Mouse (Mus musculus) small intestine, adult 10 weeks (tissue): ENCODE data around the gene Poldip2. TPM values are rescaled to one million over a fixed set of nuclear protein-coding genes. Genes with fewer than 3 reads are reported as not detected.

ENCODE experiments used
- polyA plus RNA-seq: library from polyadenylated mRNA; stranded (reverse); fragments of 350-450 nt; fragmentation: Illumina TruSeq; extraction: RNeasy Lipid Tissue Mini Kit (QIAGEN cat#74804); gene quantifications from one replicate; pipeline ENCODE4 v1.2.3, GENCODE M21; 2014; ENCODE audit warnings: low replicate concordance

Gene Poldip2
- 6.3 TPM for polyA plus RNA-seq

DNA sequence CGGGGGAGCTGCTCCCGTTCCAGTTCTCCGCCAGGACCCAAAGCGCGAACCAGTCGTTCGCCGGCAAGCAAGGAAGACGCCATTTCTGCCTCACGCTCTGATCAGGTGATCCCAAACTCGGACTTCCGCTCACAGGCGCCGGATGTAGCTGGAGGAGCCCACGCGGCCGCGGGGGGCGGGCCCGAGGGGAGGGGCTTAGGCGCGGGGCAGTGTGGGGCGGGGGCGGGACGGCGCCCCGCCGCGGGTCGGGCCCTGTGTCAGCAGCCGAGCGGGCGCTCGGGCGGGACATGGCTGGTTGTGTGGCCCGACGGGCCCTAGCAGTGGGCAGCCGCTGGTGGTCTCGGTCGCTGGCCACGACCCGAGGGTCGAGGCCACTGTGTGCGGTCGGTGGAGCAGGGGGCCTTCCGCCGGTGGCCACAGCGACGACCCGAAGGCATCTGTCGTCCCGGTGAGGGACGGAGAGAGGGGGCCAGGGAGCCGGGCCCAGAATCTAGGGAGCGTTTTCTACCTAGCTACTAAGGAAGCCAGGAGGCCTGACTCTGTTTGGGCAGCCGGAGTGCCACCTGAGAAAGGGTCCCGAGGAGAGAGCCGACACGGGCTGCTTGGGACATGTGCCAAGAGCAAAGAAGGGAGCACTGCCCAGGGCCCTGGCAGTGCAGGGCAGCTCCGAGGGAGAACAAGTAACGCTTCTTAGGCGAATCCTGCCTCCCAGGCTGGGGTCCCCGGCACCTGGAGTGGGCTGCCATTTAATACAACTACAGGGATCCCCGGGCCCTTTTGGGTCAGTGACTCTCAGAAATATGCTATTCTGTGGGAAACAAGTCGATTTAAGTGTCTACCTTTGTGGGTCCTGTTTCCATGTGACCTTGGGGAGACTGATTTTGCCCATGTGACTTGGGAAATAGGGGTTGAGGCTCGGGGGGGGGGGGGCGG is at the start of gene Poldip2, which contains the start of gene Tmem199:
Poldip2 (plus strand) TSS at position 169 of the 933 bp plus-strand sequence.
Tmem199 (minus strand) TSS at position 148 of the 933 bp plus-strand sequence.

DNA sequence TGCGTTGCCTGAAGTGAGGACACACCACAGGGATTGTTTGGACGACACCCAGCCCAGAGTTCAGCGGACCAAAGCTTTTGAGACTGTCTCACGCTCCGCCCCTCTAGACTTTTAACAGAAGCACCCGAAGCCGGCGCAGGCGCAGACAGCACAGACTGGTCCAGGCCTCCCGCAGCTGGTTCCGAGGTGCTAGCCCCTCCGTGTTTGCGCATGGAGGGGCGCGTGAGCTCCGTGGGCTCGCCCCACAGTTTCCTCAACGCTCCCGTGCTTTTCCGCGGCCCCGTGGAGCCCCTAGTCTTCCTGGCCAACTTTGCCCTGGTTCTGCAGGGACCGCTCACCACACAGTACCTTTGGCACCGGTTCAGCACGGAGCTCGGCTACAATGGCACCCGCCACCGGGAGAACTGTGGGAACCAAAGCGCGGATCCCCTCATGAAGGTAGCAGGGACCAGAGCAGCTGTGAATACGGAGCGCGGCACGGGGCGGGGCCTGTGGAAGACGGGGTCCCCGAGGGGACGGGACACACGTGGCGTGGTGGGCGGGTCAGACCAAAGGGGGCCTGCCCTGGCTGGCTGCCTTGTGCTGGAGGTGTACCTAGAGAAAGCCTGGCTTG is 46.3 kb upstream of the Poldip2 start, which contains the start of gene Slc46a1:
Slc46a1 (plus strand) TSS at position 130 of the 613 bp plus-strand sequence.

DNA sequence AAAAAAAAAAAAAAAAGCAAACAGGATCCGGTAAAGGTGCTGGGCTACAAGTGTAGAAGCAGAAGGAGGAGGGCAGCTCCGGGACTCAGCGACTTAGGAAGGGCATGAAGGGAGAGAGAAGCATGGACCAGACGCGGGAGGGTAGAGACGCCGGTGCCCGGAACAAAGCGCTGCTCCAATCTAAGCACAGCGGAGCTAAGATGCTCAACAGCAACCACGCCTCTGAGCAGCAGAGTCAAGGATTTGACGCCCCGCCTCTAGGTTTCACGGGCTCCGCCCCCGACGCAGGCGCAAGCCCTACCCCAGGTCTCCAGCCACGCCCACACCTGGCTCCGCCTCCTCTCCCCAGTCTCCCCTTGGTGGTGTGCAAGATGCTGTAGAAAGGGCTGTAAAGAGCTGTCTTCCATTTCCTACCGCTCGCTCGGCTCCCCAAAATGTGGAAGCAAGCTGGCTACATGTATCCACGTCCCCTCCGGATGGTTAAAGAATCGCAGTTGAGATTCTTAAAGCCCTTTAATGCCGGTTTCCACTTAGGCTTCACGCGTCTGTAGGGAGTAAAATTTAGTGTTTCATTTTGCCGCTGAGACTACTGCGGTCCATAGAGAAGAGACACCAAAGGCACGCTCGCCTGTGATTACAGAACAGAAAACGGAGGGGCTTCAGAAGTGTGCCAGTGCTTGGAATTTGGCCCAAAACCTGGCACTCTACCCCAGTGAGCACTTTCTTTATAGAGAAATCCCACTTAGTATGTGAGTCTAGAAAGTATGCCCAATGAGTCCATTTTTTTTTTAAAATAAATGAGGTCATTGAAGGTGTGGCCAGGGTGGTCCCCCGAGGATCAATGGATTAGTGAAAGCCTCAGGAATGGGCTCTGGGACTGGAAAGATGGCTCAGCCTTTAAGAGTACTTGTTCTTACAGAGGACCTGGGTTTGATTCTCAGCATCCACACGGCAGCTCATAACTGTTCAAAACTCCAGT is 14.2 kb upstream of the Poldip2 start, which contains the start of gene Sarm1:
Sarm1 (minus strand) TSS at position 211 of the 979 bp plus-strand sequence.

DNA sequence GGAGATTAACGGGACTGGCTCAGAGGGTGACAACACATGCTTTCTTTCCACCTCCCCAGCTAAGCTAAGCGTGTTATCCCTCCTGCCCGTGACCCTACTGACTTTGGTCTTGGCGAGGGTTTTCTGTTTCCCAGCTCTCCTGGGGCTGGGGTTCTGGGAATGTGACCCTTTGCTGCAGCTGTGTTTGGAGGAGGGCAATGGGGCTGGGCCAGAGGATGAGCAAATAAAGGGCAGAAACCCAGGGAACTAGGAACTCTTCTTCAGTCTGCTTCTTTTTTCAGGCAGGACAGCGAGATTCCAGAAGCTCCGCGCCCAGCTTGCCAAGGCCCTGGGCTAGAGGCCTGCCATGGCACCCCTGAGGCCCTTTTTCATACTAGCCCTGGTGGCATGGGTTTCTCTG is 13.0 kb upstream of the Poldip2 start, which contains the start of gene Vtn:
Vtn (plus strand) TSS at position 88 of the 400 bp plus-strand sequence.

DNA sequence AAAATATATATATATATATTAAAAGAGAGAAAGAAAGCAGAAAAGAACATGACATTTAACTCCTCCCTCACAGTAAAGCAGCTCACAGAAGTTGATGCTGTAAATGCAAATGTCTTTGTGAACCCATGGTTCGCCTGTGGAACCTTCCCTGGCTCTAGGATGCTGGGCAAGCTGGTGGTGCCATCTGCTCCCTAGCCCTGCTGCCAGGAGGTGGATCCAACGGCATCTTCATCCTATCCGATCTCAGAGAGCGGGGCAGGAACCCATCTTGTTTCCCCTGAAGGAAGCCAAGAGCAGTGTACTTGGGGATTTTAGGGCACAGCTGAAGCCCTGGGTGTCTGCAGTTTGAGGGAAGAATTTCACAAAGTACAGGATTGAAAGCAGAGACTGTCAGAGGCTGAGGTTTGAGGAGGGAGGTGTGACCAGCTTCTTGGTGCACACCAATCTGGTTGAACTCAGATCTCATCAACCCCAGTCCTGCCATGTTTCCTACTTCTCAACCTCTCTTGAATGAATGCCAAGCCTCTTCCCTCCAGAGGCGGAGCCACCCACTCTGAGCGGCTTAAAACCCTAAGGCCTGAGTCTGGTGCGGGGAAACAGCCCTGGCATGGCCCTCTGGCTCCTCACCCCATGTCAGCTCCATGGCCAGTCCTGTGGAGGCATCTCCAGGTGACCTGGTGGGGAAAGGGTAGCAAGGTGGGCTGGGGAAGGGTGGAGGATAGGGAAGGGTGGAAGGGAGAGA is 8.9 kb upstream of the Poldip2 start, which contains the start of gene Sebox:
Sebox (plus strand) TSS at position 539 of the 742 bp plus-strand sequence.

DNA sequence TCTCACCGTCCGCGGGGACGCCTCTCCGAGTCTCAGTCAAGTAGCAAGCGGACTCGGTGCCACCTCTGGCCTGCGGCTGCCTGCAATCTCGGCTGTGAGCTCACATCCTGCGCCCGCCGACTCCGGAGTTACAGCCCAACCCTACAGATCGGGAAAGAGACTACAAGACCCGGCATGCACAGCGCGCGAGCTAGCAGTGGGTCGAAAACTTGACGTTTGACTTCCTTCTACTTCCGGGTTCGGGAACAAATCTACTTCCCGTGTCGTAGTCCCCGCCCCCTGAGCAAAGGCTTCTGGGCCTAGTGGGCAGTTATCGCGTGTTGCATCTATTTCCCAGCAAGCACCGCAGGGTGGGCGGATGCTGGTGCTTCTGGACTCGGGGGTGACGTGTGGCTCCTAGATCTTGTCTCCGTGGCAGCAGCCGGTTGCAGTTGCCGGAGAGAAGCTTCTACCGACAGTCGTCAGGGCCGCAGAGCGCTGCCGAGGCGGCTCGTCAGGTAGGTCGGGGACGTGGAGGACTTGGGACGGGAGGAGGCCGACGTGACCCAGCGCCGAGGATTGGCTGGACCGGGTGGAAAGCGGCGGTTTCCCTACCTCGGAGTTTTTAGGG is 24.2 kb downstream of the Poldip2 start, which contains the start of the genes Tnfaip1 and Ift20:
Tnfaip1 (minus strand) TSS at position 253 of the 610 bp plus-strand sequence.
Ift20 (plus strand) TSS at position 282 of the 610 bp plus-strand sequence.

DNA sequence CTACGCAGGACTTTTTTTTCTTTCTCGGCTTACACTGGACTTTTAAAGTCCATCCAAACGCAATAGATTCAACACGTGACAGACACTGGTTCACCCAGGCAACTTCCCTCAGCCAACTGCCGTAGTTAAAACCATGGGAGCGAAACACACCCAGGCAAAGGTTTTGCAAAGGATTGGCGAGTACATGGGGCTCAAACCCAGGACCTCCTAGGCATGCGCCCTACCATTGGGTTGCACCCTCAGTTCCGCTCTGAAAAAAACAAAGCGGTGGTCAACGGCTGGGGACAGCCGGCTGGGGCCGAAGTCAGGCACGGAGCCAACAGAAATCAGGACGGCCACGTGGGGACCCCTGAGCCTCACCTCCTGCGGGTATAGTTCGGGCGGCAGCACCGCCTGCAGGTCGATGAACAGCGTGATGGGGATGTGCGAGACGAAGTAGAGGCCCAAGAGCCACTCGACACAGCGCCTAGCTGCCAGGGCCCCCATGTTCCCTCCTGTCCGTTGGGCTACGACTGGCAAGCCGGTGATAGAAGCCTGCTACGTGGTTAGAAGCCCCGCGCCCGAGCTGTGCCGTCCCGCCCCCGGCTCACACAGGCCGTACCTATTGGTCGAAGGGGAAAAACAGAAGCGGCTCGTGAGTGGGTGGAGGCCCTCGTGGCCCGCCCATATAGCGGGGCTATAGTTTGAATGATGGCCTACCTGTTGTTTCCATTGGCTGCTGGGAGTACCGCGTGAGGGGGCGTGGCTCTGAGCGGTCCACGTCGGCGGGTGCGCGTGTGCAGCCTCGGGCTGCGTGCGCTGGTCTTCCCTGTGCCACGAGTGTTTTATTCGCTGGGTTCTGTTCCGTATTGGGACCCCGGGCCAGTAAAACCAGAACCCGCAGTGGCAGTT is 38.4 kb downstream of the Poldip2 start, which contains the start of gene Tmem97:
Tmem97 (minus strand) TSS at position 610 of the 891 bp plus-strand sequence.

Other genes with a start within 250 kb of the Poldip2 start
- gene BC030499, start 221.4 kb upstream of the Poldip2 start, polyA plus RNA-seq: 1.5 TPM
- 8.9 TPM for gene Spag5, start 210.7 kb upstream of the Poldip2 start, polyA plus RNA-seq
- gene Aldoc, start 189.2 kb upstream of the Poldip2 start, polyA plus RNA-seq: 3.8 TPM
- gene Pigs, start 183.8 kb upstream of the Poldip2 start, polyA plus RNA-seq: 1.9 TPM
- gene Unc119, start 168.7 kb upstream of the Poldip2 start, polyA plus RNA-seq: not detected
- not detected for gene Foxn1, start 125.6 kb upstream of the Poldip2 start, polyA plus RNA-seq
- gene Slc13a2, start 90.0 kb upstream of the Poldip2 start, polyA plus RNA-seq: 6.7 TPM
- gene Slc46a1, start 46.5 kb upstream of the Poldip2 start, polyA plus RNA-seq: 8.8 TPM
- not detected for gene Sarm1, start 14.4 kb upstream of the Poldip2 start, polyA plus RNA-seq
- not detected for gene Vtn, start 13.1 kb upstream of the Poldip2 start, polyA plus RNA-seq
- gene Sebox, start 8.7 kb upstream of the Poldip2 start, polyA plus RNA-seq: not detected
- 15.1 TPM for gene Tmem199, start within 50 bp of the Poldip2 start, polyA plus RNA-seq
- 53.0 TPM for gene Tnfaip1, start 24.1 kb downstream of the Poldip2 start, polyA plus RNA-seq
- 97.4 TPM for gene Ift20, start 24.2 kb downstream of the Poldip2 start, polyA plus RNA-seq
- gene Tmem97, start 38.6 kb downstream of the Poldip2 start, polyA plus RNA-seq: 24.5 TPM
- 34.8 TPM for gene Nlk, start 185.2 kb downstream of the Poldip2 start, polyA plus RNA-seq
- 2.2 TPM for gene Ccnq, start 239.5 kb downstream of the Poldip2 start, polyA plus RNA-seq